Mouse (Mus musculus) right cerebral cortex, postnatal 10 days (tissue): ENCODE measurements around the gene Arl6ip5.

Source experiments
- DNase-seq, 2 experiments: peaks; one replicate each; pipeline ENCODE4 v3.0.0; 2021; ENCODE audit warnings: low spot score in 2 of 2

The Arl6ip5 gene

GRCm38 (mm10) chr6:97210191-97210961, at the start of gene Arl6ip5:
TSS of gene Arl6ip5 (plus strand) at chr6:97210689.
- DNase-seq = peak; percentile 93 to 94

- DNase-seq = peak; percentile 36 to 41
Measured at GRCm38 (mm10) chr6:97175716-97176115, 34.8 kb upstream of the Arl6ip5 start.

- DNase-seq = peak; percentile 97
Measured at GRCm38 (mm10) chr6:97178491-97179366, 31.8 kb upstream of the Arl6ip5 start, which contains the start of gene Tmf1. TSS of gene Tmf1 (minus strand) at chr6:97179122.

- DNase-seq = peak in 1 of 2 experiments; percentile 48
Measured at GRCm38 (mm10) chr6:97179367-97179828, 31.1 kb upstream of the Arl6ip5 start.

- no peak for DNase-seq
Measured at GRCm38 (mm10) chr6:97200437-97200836, 10.1 kb upstream of the Arl6ip5 start.

- DNase-seq = no peak
Measured at GRCm38 (mm10) chr6:97202477-97202876, 8.0 kb upstream of the Arl6ip5 start.

- no peak for DNase-seq
Measured at GRCm38 (mm10) chr6:97204252-97204869, 6.1 kb upstream of the Arl6ip5 start.

GRCm38 (mm10) chr6:97204952-97205351, 5.5 kb upstream of the Arl6ip5 start:
- peak in 1 of 2 experiments; percentile 55 for DNase-seq

- DNase-seq = peak; percentile 99
Measured at GRCm38 (mm10) chr6:97205439-97205885, 5.0 kb upstream of the Arl6ip5 start, which contains the start of gene Uba3. TSS of gene Uba3 (minus strand) at chr6:97205647.

- DNase-seq = no peak
Measured at GRCm38 (mm10) chr6:97207085-97207484, 3.4 kb upstream of the Arl6ip5 start.

GRCm38 (mm10) chr6:97208406-97208805, 2.1 kb upstream of the Arl6ip5 start:
- no peak for DNase-seq

GRCm38 (mm10) chr6:97209201-97209600, 1.3 kb upstream of the Arl6ip5 start:
- no peak for DNase-seq

- DNase-seq = no peak
Measured at GRCm38 (mm10) chr6:97209751-97210150, 738 bp upstream of the Arl6ip5 start.

- DNase-seq = no peak
Measured at GRCm38 (mm10) chr6:97210962-97211601, 593 bp downstream of the Arl6ip5 start.

- DNase-seq = peak; percentile 71 to 77
Measured at GRCm38 (mm10) chr6:97211981-97212380, 1.5 kb downstream of the Arl6ip5 start.

- DNase-seq = no peak
Measured at GRCm38 (mm10) chr6:97216154-97216821, 5.8 kb downstream of the Arl6ip5 start.

GRCm38 (mm10) chr6:97220672-97221071, 10.2 kb downstream of the Arl6ip5 start:
- no peak for DNase-seq

GRCm38 (mm10) chr6:97221205-97222025, 10.9 kb downstream of the Arl6ip5 start:
- DNase-seq = peak; percentile 71 to 76

GRCm38 (mm10) chr6:97222321-97222720, 11.8 kb downstream of the Arl6ip5 start:
- no peak for DNase-seq

GRCm38 (mm10) chr6:97222931-97223467, 12.5 kb downstream of the Arl6ip5 start:
- no peak for DNase-seq
